Mouse (Mus musculus) urinary bladder, postnatal 14 days (tissue): ENCODE results near the gene Gm7951.
"Not testable (repeated sequence)": the region's sequence is repeated elsewhere in the genome, so short reads cannot be mapped to it uniquely, and the experiment has no call there.

Experiments
- DNase-seq: peaks from one replicate; pipeline ENCODE4 v3.0.0; 2021; ENCODE audit warnings: low spot score

Gene Gm7951

GRCm38 (mm10) chr14:42117269-42117668, at the start of gene Gm7951:
Gm7951 (minus strand) TSS chr14:42117369.
- not testable (repeated sequence) for DNase-seq

- DNase-seq = not testable (repeated sequence)
Measured at GRCm38 (mm10) chr14:42162522-42162921, 45.4 kb upstream of the Gm7951 start, which contains the start of gene Gm17027. Gm17027 (minus strand) TSS chr14:42162622.

GRCm38 (mm10) chr14:42134571-42134970, 17.4 kb upstream of the Gm7951 start:
- not testable (repeated sequence) for DNase-seq

GRCm38 (mm10) chr14:42133806-42134205, 16.6 kb upstream of the Gm7951 start:
- not testable (repeated sequence) for DNase-seq
